In genomic region chr1:166401455-166401854, GRCm38 (mm10) we compare ENCODE assay signal across 15 mouse cellular contexts. TPM values are rescaled to one million over a fixed set of nuclear protein-coding genes. Genes with fewer than 3 reads are reported as not detected.
DNase-seq lines count a peak whose midpoint lies in the region; ATAC-seq and TF ChIP-seq lines count a peak whose summit lies in the region.
"Had no signal": no experiment of that assay in that cellular context is flagged by ENCODE, and none has a peak within 500 bp of the region (broad histone marks: within the 10 kb centered on the region; RNA-seq: fewer than 3 reads in every experiment).

No protein-coding gene starts in this region.

- H3K9me3 ChIP-seq in kidney, embryonic 15.5 days (replicated peaks): no peaks in the 10 kb centered on the region
- H3K9me3 ChIP-seq: hindbrain, embryonic 12.5 days; limb, embryonic 12.5 days; lung, embryonic 15.5 days; midbrain, embryonic 15.5 days had no signal

- peaks cover 10% of the 10 kb centered on the region; the same call in 1 of the 2 replicates for H3K4me1 ChIP-seq in cerebellum, adult 2 months (ENCODE audit: control insufficient read depth, insufficient read depth, low read length)
- H3K4me1 ChIP-seq in kidney, embryonic 15.5 days: no peaks in the 10 kb centered on the region
- H3K4me1 ChIP-seq: lung, embryonic 15.5 days; midbrain, embryonic 15.5 days had no signal

- H3K9ac ChIP-seq in kidney, embryonic 15.5 days: no peak overlapping the region
- H3K9ac ChIP-seq: hindbrain, embryonic 12.5 days; limb, embryonic 12.5 days; lung, embryonic 15.5 days; midbrain, embryonic 15.5 days had no signal

- H3K4me3 ChIP-seq in layer of hippocampus, adult 2 months: no peak overlapping the region
- no peak overlapping the region for H3K4me3 ChIP-seq in cerebellum, adult 2 months (replicated peaks; ENCODE audit: insufficient read depth, low read depth, low read length)
- no peak overlapping the region for H3K4me3 ChIP-seq in kidney, embryonic 15.5 days (replicated peaks)
- no peak overlapping the region for H3K4me3 ChIP-seq in left cerebral cortex, adult 2 months
- H3K4me3 ChIP-seq: hindbrain, embryonic 12.5 days; limb, embryonic 12.5 days; lung, embryonic 15.5 days; midbrain, embryonic 15.5 days had no signal

- 0 out of 2 replicates have a peak, but pooled peaks have one; percentile 19 for ATAC-seq in kidney, embryonic 15.5 days (replicated peaks; ENCODE audit: low FRiP score)
- ATAC-seq: midbrain, embryonic 15.5 days had no signal

- H3K36me3 ChIP-seq in kidney, embryonic 15.5 days: peaks cover 92% of the 10 kb centered on the region

- H3K27ac ChIP-seq in layer of hippocampus, adult 2 months: peak overlapping the region; percentile 39; the same call in 1 of the 2 replicates
- peak overlapping the region; percentile 80 for H3K27ac ChIP-seq in cerebellum, adult 2 months (ENCODE audit: insufficient read depth, low read length)
- H3K27ac ChIP-seq in kidney, embryonic 15.5 days: no peak overlapping the region
- no peak overlapping the region for H3K27ac ChIP-seq in left cerebral cortex, adult 2 months
- H3K27ac ChIP-seq: hindbrain, embryonic 12.5 days; limb, embryonic 12.5 days; lung, embryonic 15.5 days; midbrain, embryonic 15.5 days had no signal

- no peak overlapping the region for H3K4me2 ChIP-seq in kidney, embryonic 15.5 days
- H3K4me2 ChIP-seq: heart, embryonic 11.5 days; hindbrain, embryonic 12.5 days; limb, embryonic 12.5 days; lung, embryonic 15.5 days; midbrain, embryonic 15.5 days had no signal

- H3K27me3 ChIP-seq in cerebellum, adult 2 months (ENCODE audit: control insufficient read depth, insufficient read depth, low read length): no peaks in the 10 kb centered on the region
- H3K27me3 ChIP-seq in kidney, embryonic 15.5 days: no peaks in the 10 kb centered on the region
- H3K27me3 ChIP-seq: CH12.LX; hindbrain, embryonic 12.5 days; limb, embryonic 12.5 days; lung, embryonic 15.5 days; midbrain, embryonic 15.5 days had no signal

- intact Hi-C loops in left cerebral cortex, adult 2 months (cut with DNase I): no loop called here

- TF ChIP-seq POLR2A in brain, embryonic 14.5 days (IDR thresholded peaks at IDR 0.05; ENCODE audit: borderline replicate concordance, extremely low read depth, insufficient read depth, insufficient read length, poor library complexity, severe bottlenecking): no peak
- TF ChIP-seq POLR2A in cerebellum, adult 2 months (IDR thresholded peaks at IDR 0.05; ENCODE audit: borderline replicate concordance, insufficient read depth, low read length): no peak

- DNase-seq in layer of hippocampus, adult 2 months (ENCODE audit: low spot score in 2 of 2): no peak
- no peak for DNase-seq in layer of hippocampus, postnatal 14 days (ENCODE audit: low spot score in 2 of 2)
- peak; percentile 72 for DNase-seq in brain, embryonic 14.5 days (ENCODE audit: low read depth)
- DNase-seq in cerebellum, adult 2 months: peak; percentile 67 to 79
- no peak for DNase-seq in left cerebral cortex, adult 2 months (ENCODE audit: extremely low spot score in 1 of 2, low spot score in 2 of 2)
- DNase-seq in heart, adult 18-20 months: no peak
- no peak for DNase-seq in embryo, embryonic 10.5 days (ENCODE audit: low spot score)
- DNase-seq: adrenal gland, adult 8-10 months had no signal

- no peak for TF ChIP-seq CTCF in layer of hippocampus, adult 2 months (conservative IDR thresholded peaks at IDR 0.05)
- no peak for TF ChIP-seq CTCF in brain, embryonic 14.5 days (IDR thresholded peaks at IDR 0.05; ENCODE audit: borderline replicate concordance, extremely low read depth, insufficient read depth, insufficient read length)
- TF ChIP-seq CTCF in cerebellum, adult 2 months (IDR thresholded peaks at IDR 0.05; ENCODE audit: borderline replicate concordance, insufficient read depth, low read depth, low read length): no peak
- TF ChIP-seq CTCF in left cerebral cortex, adult 2 months (IDR thresholded peaks at IDR 0.05): no peak

RNA-seq across cellular contexts. Expression of gene Pogk, which starts 8.2 kb away (rescaled TPM):
- 10 to 100 TPM; 29.7 to 36.1 TPM for total RNA-seq in layer of hippocampus, adult 2 months (2021)
- total RNA-seq in layer of hippocampus, postnatal 14 days (2021): 10 to 100 TPM; 28.8 to 29.4 TPM
- 50.1 and 61.5 TPM in 2 replicates for polyA plus RNA-seq in brain, embryonic 14.5 days (2012; rRNA removed)
- 40.2 and 42.0 TPM in 2 replicates for polyA plus RNA-seq in cerebellum, adult 2 months (2012; rRNA removed)
- 14.7 and 14.8 TPM in 2 replicates for polyA plus RNA-seq in kidney, embryonic 15.5 days (2015; fragmentation: Nextera tagmentation; extraction: Ambion mirVana)
- 10 to 100 TPM; 39.8 to 39.9 TPM for total RNA-seq in left cerebral cortex, adult 2 months (2021)
- 10 to 100 TPM; 13.8 to 14.1 TPM for total RNA-seq in heart, adult 18-20 months (2021)

RNA-seq across cellular contexts. Expression of gene Tada1, which starts 22.6 kb away (rescaled TPM):
- total RNA-seq in layer of hippocampus, adult 2 months (2021): 10 to 100 TPM; 35.2 to 38.2 TPM
- total RNA-seq in layer of hippocampus, postnatal 14 days (2021): 10 to 100 TPM; 36.1 to 38.9 TPM
- 69.1 and 75.5 TPM in 2 replicates for polyA plus RNA-seq in brain, embryonic 14.5 days (2012; rRNA removed)
- 50.2 and 50.8 TPM in 2 replicates for polyA plus RNA-seq in cerebellum, adult 2 months (2012; rRNA removed)
- polyA plus RNA-seq in kidney, embryonic 15.5 days (2015; fragmentation: Nextera tagmentation; extraction: Ambion mirVana): 57.6 and 58.3 TPM in 2 replicates
- 10 to 100 TPM; 35.2 to 36.9 TPM for total RNA-seq in left cerebral cortex, adult 2 months (2021)
- 1 to 10 TPM; 8.5 to 8.8 TPM for total RNA-seq in heart, adult 18-20 months (2021)

Comparison
In these comparisons a context has a peak if more than half of its experiments do, and no peak if none do; other contexts are left out.
1. DNase-seq: peak in brain, embryonic 14.5 days (single experiment) and cerebellum, adult 2 months (2 of 2); none in layer of hippocampus, adult 2 months (0 of 2), layer of hippocampus, postnatal 14 days (0 of 2), left cerebral cortex, adult 2 months (0 of 2), heart, adult 18-20 months (0 of 2) and embryo, embryonic 10.5 days (single experiment).
2. H3K27ac ChIP-seq: peak in layer of hippocampus, adult 2 months (single experiment) and cerebellum, adult 2 months (single experiment); none in kidney, embryonic 15.5 days (single experiment) and left cerebral cortex, adult 2 months (single experiment).